Mouse (Mus musculus) heart, embryonic 13.5 days (tissue): ENCODE data around the gene Pop7. TPM values are rescaled to one million over a fixed set of nuclear protein-coding genes. Genes with fewer than 3 reads are reported as not detected.

Source experiments
- ATAC-seq: fragments of 200-750 bp; cut with Nextera tagmentation; 2 replicates; pipeline ENCODE4 v1.8.0; 2017; ENCODE audit warnings: moderate TSS enrichment; ENCODE audit not compliant: insufficient number of reproducible peaks, low FRiP score, low TSS enrichment; ENCODE audit errors: extremely low read depth
- H3K27ac ChIP-seq: fragments of 300-500 bp; sonication (generic); replicated peaks from 2 replicates; pipeline ENCODE4 v1.5.1; 2015; ENCODE audit warnings: moderate library complexity, mild to moderate bottlenecking, inconsistent platforms
- H3K27me3 ChIP-seq: fragments of 300-500 bp; sonication (generic); replicated peaks from 2 replicates; pipeline ENCODE4 v1.6.1; 2015; ENCODE audit warnings: mild to moderate bottlenecking, inconsistent platforms
- H3K36me3 ChIP-seq: fragments of 300-500 bp; sonication (generic); 2 replicates; pipeline ENCODE4 v1.6.1; 2015; ENCODE audit warnings: mild to moderate bottlenecking, inconsistent platforms
- H3K4me1 ChIP-seq: fragments of 300-500 bp; sonication (generic); 2 replicates; pipeline ENCODE4 v1.6.1; 2015; ENCODE audit warnings: inconsistent platforms
- H3K4me2 ChIP-seq: fragments of 300-500 bp; sonication (generic); 2 replicates; pipeline ENCODE4 v1.6.1; 2015; ENCODE audit warnings: inconsistent platforms, mild to moderate bottlenecking, moderate library complexity
- H3K4me3 ChIP-seq: fragments of 300-500 bp; sonication (generic); 2 replicates; pipeline ENCODE4 v1.5.1; 2015; ENCODE audit warnings: moderate library complexity, mild to moderate bottlenecking, inconsistent platforms
- H3K9ac ChIP-seq: fragments of 300-500 bp; sonication (generic); 2 replicates; pipeline ENCODE4 v1.6.1; 2015; ENCODE audit warnings: inconsistent platforms, mild to moderate bottlenecking, moderate library complexity
- H3K9me3 ChIP-seq: fragments of 300-500 bp; sonication (generic); 2 replicates; pipeline ENCODE4 v1.6.1; 2016; ENCODE audit warnings: inconsistent platforms
- WGBS: fragments of 180-500 bp; shearing (Covaris S2); methylation state at CpG from one replicate; pipeline ENCODE4 v1.1.7; 2015; ENCODE audit warnings: mixed read lengths; 5-methylcytosine and 5-hydroxymethylcytosine counted together
- polyA plus RNA-seq: library from polyadenylated mRNA; unstranded; fragments of >200 nt; fragmentation: Nextera tagmentation; extraction: Ambion mirVana; gene quantifications from 2 replicates; pipeline ENCODE4 v1.2.1, GENCODE M21; 2015

The Pop7 gene
- polyA plus RNA-seq = 43.6 and 43.9 TPM in 2 replicates

GRCm38 (mm10) chr5:137501709-137502666 lies at the start of gene Pop7:
Gene Pop7 (minus strand): TSS chr5:137502518.
- Histone ChIP-seq H3K27me3 (0 out of 2 replicates have a peak, but pooled peaks cover under 1% of the 10 kb centered on the region), H3K27ac (peak within 1 kb of the TSS; percentile 97), H3K4me3 (peak within 1 kb of the TSS; percentile 72), H3K36me3 (peaks cover 11% of the 10 kb centered on the region), H3K4me2 (peak within 1 kb of the TSS; percentile 80), H3K9me3 (no peaks in the 10 kb centered on the region), H3K4me1 (peaks cover 16% of the 10 kb centered on the region), H3K9ac (peak within 1 kb of the TSS; percentile 88)
- peak; percentile 98 for ATAC-seq
- WGBS = 2% methylated on average over 64 of the region's 64 CpGs

- H3K36me3 ChIP-seq = no peaks in the 10 kb centered on the region
- no peak overlapping the region for H3K4me2 ChIP-seq
- peaks cover 60% of the 10 kb centered on the region for H3K27me3 ChIP-seq
- WGBS = 64% methylated on average over 5 of the region's 5 CpGs
- H3K4me3 ChIP-seq = no peak overlapping the region
- H3K27ac ChIP-seq = no peak overlapping the region
- no peak for ATAC-seq
- no peaks in the 10 kb centered on the region for H3K9me3 ChIP-seq
- peaks cover 7% of the 10 kb centered on the region; the same call in 1 of the 2 replicates for H3K4me1 ChIP-seq
- H3K9ac ChIP-seq = no peak overlapping the region
These were observed 48.8 kb upstream of the Pop7 start for GRCm38 (mm10) chr5:137551119-137551518.

- H3K4me1 ChIP-seq = peaks cover 7% of the 10 kb centered on the region; the same call in 1 of the 2 replicates
- no peak overlapping the region for H3K4me2 ChIP-seq
- H3K4me3 ChIP-seq = no peak overlapping the region
- no peak overlapping the region for H3K9ac ChIP-seq
- no peaks in the 10 kb centered on the region for H3K9me3 ChIP-seq
- ATAC-seq = no peak
- H3K27ac ChIP-seq = no peak overlapping the region
- peaks cover 47% of the 10 kb centered on the region for H3K27me3 ChIP-seq
- 69% methylated on average over 2 of the region's 2 CpGs for WGBS
- no peaks in the 10 kb centered on the region for H3K36me3 ChIP-seq
These were observed 47.5 kb upstream of the Pop7 start for GRCm38 (mm10) chr5:137549840-137550239.

GRCm38 (mm10) chr5:137545596-137545995 lies 43.3 kb upstream of the Pop7 start:
- H3K4me1 ChIP-seq = no peaks in the 10 kb centered on the region
- WGBS = 68% methylated on average over 4 of the region's 4 CpGs
- no peaks in the 10 kb centered on the region for H3K9me3 ChIP-seq
- no peak overlapping the region for H3K4me2 ChIP-seq
- peaks cover 8% of the 10 kb centered on the region; the same call in 1 of the 2 replicates for H3K27me3 ChIP-seq
- no peak overlapping the region for H3K9ac ChIP-seq
- no peak overlapping the region for H3K27ac ChIP-seq
- H3K36me3 ChIP-seq = no peaks in the 10 kb centered on the region
- ATAC-seq = no peak
- H3K4me3 ChIP-seq = no peak overlapping the region

- no peak overlapping the region for H3K4me3 ChIP-seq
- H3K36me3 ChIP-seq = no peaks in the 10 kb centered on the region
- no peak overlapping the region for H3K27ac ChIP-seq
- H3K9me3 ChIP-seq = no peaks in the 10 kb centered on the region
- H3K4me1 ChIP-seq = no peaks in the 10 kb centered on the region
- no peak overlapping the region for H3K4me2 ChIP-seq
- H3K27me3 ChIP-seq = peaks cover 6% of the 10 kb centered on the region; the same call in 1 of the 2 replicates
- no peak for ATAC-seq
- 61% methylated on average over 6 of the region's 6 CpGs for WGBS
- H3K9ac ChIP-seq = no peak overlapping the region
These were observed 42.6 kb upstream of the Pop7 start for GRCm38 (mm10) chr5:137544926-137545325.

- H3K9ac ChIP-seq = no peak overlapping the region
- H3K27ac ChIP-seq = no peak overlapping the region
- H3K36me3 ChIP-seq = no peaks in the 10 kb centered on the region
- no peak overlapping the region for H3K4me2 ChIP-seq
- no peak for ATAC-seq
- no peaks in the 10 kb centered on the region for H3K27me3 ChIP-seq
- H3K4me1 ChIP-seq = peaks cover 5% of the 10 kb centered on the region
- no peaks in the 10 kb centered on the region for H3K9me3 ChIP-seq
- WGBS = 58% methylated on average over 5 of the region's 5 CpGs
- no peak overlapping the region for H3K4me3 ChIP-seq
These were observed 39.6 kb upstream of the Pop7 start for GRCm38 (mm10) chr5:137541768-137542540.

GRCm38 (mm10) chr5:137540991-137541390 lies 38.7 kb upstream of the Pop7 start:
- no peak overlapping the region for H3K9ac ChIP-seq
- 70% methylated on average over 6 of the region's 6 CpGs for WGBS

GRCm38 (mm10) chr5:137539291-137539801 lies 37.0 kb upstream of the Pop7 start:
- Histone ChIP-seq H3K27me3 (no peaks in the 10 kb centered on the region), H3K36me3 (no peaks in the 10 kb centered on the region), H3K9me3 (no peaks in the 10 kb centered on the region), H3K9ac (no peak overlapping the region), H3K4me2 (0 out of 2 replicates have a peak overlapping the region, but pooled peaks have one; percentile 6), H3K4me3 (no peak overlapping the region), H3K4me1 (peaks cover 5% of the 10 kb centered on the region), H3K27ac (no peak overlapping the region)
- ATAC-seq = no peak
- 45% methylated on average over 7 of the region's 7 CpGs for WGBS

More at GRCm38 (mm10) chr5:137540991-137541390, 38.7 kb upstream of the Pop7 start:
- Histone ChIP-seq H3K36me3 (no peaks in the 10 kb centered on the region), H3K4me3 (no peak overlapping the region), H3K4me2 (no peak overlapping the region), H3K9me3 (no peaks in the 10 kb centered on the region), H3K4me1 (peaks cover 5% of the 10 kb centered on the region), H3K27ac (no peak overlapping the region), H3K27me3 (no peaks in the 10 kb centered on the region)
- ATAC-seq = no peak

- no peak overlapping the region for H3K27ac ChIP-seq
- ATAC-seq = no peak
- H3K4me2 ChIP-seq = no peak overlapping the region
- H3K4me3 ChIP-seq = no peak overlapping the region
- H3K27me3 ChIP-seq = no peaks in the 10 kb centered on the region
- H3K9me3 ChIP-seq = no peaks in the 10 kb centered on the region
- peaks cover 9% of the 10 kb centered on the region for H3K4me1 ChIP-seq
- H3K36me3 ChIP-seq = no peaks in the 10 kb centered on the region
- H3K9ac ChIP-seq = no peak overlapping the region
- WGBS = 55% methylated on average over 4 of the region's 4 CpGs
These were observed 35.1 kb upstream of the Pop7 start for GRCm38 (mm10) chr5:137537461-137537860.

- Histone ChIP-seq H3K36me3 (peaks cover 2% of the 10 kb centered on the region), H3K4me1 (peaks cover 16% of the 10 kb centered on the region), H3K27ac (no peak overlapping the region), H3K4me2 (no peak overlapping the region), H3K4me3 (no peak overlapping the region), H3K27me3 (no peaks in the 10 kb centered on the region), H3K9ac (no peak overlapping the region), H3K9me3 (no peaks in the 10 kb centered on the region)
- WGBS = 74% methylated on average over 9 of the region's 9 CpGs
- no peak for ATAC-seq
These were observed 33.0 kb upstream of the Pop7 start for GRCm38 (mm10) chr5:137535318-137535717.

- H3K4me3 ChIP-seq = no peak overlapping the region
- no peaks in the 10 kb centered on the region for H3K9me3 ChIP-seq
- no peak overlapping the region for H3K4me2 ChIP-seq
- H3K9ac ChIP-seq = no peak overlapping the region
- 90% methylated on average over 3 of the region's 3 CpGs for WGBS
- H3K27me3 ChIP-seq = no peaks in the 10 kb centered on the region
- H3K36me3 ChIP-seq = peaks cover 7% of the 10 kb centered on the region
- ATAC-seq = no peak
- H3K27ac ChIP-seq = no peak overlapping the region
- H3K4me1 ChIP-seq = peaks cover 21% of the 10 kb centered on the region
These were observed 32.4 kb upstream of the Pop7 start for GRCm38 (mm10) chr5:137534762-137535161.
